Mouse (Mus musculus) right cerebral cortex, postnatal 25 days (tissue): ENCODE data around the gene Slc13a2.

Experiments
- DNase-seq: peaks from one replicate; pipeline ENCODE4 v3.0.0; 2022

The Slc13a2 gene

DNA sequence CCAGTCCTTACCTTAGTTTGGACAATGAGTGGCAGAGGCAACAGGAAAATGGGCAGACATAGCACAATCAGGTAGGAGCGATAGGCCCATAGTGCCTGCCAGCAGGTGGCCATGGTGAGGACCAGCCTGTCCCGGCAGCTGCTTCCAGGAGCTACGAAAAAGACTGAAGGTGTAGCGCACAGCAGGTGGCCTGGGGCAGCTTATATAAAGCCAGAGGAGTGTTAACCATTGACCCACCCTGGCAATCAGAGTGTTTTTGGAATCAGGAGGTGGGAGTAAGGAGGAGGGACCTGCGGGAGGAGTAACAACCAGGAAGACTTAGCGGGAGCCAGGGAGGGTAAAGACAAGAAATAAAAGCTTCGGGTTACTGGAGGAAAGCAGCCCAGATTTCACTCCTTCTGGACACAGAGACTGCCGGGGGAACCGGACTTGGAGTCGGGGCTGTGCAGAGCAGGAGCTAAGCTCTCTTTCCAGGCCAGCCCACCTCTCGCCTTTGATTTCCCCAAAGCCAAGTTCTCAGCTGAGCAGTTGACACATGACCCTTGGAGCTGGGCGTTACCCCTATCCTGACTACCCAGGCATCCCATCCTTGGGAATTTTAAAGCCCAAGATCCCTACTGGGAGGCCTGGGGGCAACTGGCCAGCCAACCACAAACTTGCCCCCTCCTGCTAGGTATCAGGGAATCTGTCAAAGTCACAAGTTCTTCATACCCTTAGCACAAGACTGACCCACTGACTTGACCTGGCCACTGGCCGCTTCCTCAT is at the start of gene Slc13a2:
Gene Slc13a2, minus strand, starts transcription at position 163 of the 765 bp plus-strand sequence.
- DNase-seq: no peak

DNA sequence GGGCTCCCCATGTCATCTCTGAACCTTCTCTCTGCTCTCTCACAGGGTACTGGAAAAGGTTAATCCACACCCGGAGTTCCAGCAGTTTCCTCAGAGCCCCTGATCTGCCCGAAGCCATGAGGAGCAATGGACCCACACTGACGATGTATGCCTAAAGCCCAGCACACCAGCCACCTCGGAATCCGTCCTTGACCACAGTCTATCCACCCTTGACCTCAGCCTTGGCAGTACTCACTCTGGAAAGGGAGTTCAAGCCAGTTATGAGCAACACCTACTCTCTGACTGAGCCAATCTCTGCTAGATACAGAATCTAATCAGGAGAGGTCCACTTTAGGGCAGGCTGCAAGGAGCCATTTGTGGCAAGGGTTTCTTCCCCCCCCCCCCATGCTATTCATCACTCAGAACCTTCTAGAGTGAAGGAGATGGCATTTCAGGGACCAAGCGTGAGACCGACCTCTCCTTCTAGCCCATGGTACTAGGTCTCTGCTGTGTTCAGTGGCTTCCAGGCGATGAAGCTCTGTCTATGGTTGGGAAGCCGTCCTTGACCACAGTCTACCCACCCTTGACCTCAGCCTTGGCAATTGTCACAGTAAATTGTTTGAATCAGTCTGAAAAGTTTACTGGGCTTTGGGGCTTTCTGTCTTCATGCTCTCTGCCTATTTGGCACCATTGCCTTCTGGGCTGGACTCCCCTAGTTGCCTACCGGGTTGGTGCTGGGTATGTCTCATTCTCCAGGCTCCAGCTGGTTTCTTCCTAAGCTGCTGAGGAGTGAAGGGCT is 49.5 kb upstream of the Slc13a2 start:
- no peak for DNase-seq

DNA sequence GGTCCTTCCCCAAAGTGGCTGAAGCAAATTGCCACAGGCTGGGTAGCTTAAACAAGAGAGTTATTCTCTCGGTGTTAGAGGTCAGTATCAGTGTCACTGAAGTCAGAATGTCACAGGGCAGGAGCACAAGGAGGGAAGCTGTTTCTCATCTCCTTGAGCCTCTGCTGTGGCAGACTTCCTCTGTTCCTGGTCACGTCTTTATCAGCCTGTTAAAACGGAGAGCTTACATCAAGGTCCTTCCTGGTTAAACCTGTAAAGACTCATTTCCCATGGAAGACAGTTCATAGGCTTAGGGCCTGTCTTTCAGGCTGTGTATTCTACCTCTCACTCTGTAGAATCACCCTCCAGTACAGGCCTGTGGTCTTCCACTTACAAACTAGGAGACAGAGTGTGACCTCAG is 45.9 kb upstream of the Slc13a2 start:
- no peak for DNase-seq

DNA sequence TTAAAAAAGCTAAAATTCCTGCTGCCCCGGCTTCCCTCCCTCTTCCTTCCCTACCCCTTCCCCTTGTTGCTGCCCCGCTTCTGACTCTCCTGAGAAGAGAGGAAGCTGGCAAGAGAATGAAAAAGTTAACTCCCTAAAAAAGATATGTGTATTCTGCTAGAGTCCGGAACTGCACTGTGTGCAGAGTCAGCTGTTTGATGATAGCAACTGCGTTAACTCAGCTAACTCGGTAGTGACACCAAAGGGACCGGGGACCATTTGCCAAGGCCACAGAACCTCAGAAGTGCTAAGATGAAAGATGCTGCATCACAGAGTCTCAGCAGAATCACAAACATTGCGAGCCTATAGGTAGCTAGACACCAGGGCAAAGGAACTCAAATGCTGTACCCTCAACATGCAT is 45.5 kb upstream of the Slc13a2 start:
- no peak for DNase-seq

DNA sequence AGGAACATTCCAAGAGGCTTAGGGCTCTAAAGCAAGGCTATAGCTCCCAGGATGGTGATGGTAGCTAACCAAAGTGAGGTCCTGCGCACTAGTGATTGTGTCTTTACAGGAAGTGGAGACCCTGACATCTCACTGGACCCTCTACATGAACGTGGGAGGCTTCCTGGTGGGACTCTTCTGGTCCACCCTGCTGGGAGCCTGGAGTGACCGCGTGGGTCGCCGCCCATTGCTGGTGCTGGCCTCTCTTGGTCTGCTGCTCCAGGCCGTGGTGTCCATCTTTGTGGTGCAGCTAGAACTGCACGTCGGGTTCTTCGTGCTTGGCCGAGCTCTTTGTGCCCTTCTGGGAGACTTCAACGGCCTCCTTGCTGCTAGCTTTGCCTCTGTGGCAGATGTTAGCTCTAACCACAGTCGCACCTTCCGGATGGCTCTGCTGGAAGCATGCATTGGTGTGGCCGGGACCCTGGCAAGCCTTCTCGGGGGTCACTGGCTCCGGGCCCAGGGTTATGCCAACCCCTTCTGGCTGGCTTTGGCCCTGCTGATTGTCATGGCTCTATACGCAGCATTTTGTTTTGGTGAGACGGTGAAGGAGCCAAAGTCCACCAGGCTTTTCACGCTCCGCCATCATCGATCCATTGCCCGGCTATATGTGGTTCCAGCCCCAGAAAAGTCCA is 44.4 kb upstream of the Slc13a2 start:
- no peak for DNase-seq

DNA sequence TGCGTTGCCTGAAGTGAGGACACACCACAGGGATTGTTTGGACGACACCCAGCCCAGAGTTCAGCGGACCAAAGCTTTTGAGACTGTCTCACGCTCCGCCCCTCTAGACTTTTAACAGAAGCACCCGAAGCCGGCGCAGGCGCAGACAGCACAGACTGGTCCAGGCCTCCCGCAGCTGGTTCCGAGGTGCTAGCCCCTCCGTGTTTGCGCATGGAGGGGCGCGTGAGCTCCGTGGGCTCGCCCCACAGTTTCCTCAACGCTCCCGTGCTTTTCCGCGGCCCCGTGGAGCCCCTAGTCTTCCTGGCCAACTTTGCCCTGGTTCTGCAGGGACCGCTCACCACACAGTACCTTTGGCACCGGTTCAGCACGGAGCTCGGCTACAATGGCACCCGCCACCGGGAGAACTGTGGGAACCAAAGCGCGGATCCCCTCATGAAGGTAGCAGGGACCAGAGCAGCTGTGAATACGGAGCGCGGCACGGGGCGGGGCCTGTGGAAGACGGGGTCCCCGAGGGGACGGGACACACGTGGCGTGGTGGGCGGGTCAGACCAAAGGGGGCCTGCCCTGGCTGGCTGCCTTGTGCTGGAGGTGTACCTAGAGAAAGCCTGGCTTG is 43.7 kb upstream of the Slc13a2 start, which contains the start of gene Slc46a1:
Gene Slc46a1, plus strand, starts transcription at position 130 of the 613 bp plus-strand sequence.
- DNase-seq: peak; percentile 74

DNA sequence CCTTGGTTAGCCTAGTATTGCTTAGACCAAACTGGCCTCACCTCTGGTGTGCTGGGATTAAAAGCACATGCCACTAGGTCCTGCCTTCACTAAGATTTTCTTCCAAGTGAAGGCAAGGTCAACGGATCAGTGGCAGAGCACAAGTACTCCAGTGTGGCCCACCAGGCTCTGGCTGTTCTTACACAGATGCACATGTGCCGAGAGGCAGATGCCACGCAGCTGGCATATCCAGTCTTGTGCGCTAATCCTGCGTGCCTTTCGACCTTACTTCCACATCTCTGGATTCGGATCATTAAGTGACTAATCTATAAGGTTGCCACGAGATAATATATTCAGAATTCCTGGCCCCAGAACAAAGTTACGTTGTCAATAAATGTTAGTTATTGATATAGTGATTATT is 43.1 kb upstream of the Slc13a2 start:
- no peak for DNase-seq

DNA sequence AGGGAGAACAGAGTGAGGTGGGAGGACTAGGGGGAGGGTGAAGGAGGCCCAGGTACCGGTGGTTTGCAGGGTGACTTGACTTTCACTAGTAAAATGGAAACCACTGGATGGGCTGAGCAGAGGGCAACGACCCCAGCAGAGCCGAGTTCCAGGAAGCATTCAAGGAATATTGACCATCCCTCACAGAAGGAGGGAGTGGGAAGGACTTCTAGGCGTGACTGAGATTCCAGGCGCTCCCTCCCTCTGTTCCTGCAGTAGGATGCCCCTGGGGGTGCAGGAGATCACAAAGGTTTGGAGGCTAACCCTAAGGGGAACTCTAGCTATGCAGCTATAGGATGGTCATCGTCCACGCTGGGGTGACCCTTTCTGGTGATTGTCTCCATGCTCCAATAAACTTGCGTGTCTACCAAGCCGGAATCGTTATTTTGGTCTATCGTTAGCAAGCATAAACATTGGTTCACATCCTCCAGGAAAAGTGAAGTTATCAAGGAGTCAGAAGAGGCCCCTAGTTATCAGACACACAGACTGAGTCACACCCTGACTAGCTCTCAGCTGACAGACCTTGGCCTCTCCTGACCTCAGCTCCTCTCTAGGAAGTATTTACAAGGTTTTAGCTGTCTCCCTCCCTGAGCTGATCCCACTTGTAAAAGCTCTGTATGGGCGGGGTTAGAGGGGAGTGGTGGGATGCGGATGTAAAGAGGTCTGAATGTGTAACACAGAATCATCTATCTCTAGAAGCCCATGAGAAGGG is 41.4 kb upstream of the Slc13a2 start:
- DNase-seq: no peak

DNA sequence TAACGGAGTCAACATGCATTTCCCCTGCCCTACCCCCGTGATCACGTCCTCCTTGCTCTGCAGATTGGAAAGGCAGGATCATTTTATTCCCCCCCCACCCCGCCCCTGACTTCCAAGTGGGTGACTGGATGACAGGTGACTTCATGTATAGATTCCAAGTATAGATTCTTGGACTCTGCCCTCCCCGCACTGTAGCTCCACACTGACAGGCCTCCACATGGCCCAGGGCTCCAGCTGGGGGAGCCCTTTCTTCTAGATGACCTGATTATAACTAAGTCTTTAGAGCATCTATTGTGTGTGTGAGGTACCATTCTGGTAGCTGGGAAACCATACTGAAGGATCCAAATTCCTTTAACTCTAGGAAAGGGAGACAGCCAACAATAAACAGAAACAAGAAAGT is 40.7 kb upstream of the Slc13a2 start:
- DNase-seq: no peak

DNA sequence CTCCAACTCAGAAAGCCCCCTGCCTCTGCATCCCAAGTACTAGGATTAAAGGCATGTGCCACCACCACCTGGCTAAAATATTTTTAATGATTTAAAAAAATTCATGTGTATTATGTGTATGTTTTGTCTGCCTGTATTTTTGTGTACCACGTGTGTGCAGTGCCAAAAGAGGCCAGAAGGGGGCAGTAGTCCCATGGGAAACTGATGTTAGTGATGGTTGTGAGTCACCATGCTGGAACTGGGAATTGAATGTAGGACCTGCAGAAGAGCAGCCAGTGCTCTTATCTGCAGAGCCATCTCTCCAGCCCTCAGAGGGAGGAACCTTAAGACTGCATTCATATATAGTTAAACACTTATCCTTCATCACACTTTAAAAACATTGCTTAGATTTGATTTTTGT is 39.9 kb upstream of the Slc13a2 start:
- DNase-seq: no peak

DNA sequence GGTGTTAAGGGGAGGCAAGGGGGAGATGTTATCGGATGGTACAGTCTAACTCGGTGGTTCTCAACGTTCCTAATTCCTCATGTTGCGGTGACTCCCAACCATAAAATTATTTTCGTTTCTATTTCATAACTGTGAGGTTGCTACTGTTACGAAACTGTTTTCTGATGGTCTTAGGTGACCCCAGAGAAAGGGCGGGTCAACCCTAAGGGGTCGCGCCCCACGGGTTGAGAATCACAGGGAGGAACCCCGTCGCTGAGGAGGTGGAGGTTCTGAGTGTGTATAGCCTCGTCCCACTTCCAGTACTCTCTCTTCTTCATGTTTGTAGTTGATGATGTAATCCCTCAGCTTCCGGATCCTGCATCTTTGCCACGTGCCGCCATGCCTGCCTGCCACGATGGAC is 36.7 kb upstream of the Slc13a2 start:
- no peak for DNase-seq

DNA sequence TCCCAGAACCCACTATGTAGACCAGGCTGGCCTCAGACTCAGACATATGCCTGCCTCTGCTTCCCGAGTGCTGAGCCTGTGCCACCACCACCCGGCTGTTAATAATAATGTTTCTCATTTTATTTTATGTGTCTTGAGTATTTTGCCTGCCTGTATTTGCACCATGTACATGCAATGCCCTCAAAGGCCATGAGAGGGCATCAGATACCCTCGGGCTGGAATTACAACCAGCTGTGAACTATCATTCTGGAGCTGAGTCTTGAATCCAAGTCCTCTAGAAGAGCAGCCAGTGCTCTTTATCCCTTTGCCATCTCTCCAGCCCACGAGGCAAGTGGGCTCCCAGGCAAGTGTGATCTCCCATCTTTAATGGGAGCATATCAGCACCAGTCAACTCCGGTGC is 33.3 kb upstream of the Slc13a2 start:
- DNase-seq: no peak

DNA sequence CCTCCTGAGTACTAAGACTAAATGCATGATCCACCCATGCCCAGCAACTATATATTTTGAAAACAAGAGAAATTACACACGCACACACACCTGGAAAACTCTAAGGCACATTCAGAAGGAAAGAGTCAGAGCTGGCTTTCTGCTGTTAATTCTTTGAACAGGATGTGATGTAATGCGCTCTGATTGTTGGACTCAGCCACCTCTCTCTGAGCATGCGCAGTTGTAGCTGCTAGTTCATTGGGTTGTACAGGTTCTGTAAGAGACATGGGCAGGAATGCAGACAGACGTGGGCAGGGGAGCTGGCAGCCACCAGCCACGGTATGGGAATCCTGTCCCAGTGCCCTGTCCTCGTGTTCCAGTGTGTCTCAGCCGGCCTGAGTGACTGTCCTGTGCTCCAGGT is 32.3 kb upstream of the Slc13a2 start:
- DNase-seq: no peak

DNA sequence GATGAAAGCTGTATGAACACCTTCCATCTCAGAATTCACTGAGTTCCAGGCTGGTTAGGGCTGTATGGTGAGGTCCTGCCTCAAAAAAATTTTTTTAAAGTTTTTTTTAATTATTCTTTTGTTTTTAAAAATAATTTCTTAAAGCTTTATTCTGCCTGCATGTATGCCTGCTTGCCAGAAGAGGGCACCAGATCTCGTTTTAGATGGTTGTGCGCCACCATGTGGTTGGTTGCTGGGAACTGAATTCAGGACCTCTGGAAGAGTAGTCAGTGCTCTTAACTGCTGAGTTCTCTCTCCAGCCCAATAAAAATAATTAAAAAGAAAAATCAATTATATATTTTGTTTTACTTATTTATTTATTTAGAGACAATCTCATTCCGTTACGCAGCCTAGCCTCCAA is 31.7 kb upstream of the Slc13a2 start:
- no peak for DNase-seq

DNA sequence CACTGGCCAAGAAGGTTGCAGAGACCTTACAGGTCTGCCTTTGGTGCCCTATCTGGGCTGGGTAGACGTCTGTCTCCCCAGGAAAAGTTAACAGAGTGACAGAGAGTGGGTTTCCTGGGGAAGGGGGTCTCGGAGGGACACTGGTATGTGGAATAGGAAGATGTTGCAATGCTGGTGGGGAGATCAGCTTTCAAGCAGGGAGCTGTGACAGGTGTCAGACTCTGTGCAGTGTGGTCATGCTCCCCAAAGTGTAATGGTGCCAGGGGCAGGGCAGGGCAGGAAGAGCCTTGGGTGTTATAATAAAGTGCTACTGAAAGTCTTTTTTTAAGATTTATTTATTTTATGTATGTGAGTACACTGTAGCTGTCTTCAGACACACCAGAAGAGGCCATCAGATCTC is 28.3 kb upstream of the Slc13a2 start:
- no peak for DNase-seq

DNA sequence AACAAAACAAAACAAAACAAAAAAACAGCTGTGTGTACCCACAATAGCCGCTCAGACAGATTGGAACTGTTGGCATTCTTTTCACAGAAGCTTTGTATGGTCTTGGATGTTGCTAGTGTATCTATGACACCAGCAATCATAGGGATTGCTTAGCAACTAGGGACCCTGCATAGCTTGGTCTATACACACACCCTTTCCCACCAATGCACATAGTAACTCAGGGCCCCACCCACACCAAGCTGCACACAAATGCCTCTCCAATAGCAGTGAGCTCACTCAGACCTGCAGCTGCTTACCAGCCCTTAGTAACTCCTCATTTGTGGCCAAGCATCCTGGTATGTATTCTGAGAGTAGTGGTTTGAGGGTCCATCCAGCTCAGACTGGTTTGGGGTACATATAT is 26.2 kb upstream of the Slc13a2 start:
- no peak for DNase-seq

DNA sequence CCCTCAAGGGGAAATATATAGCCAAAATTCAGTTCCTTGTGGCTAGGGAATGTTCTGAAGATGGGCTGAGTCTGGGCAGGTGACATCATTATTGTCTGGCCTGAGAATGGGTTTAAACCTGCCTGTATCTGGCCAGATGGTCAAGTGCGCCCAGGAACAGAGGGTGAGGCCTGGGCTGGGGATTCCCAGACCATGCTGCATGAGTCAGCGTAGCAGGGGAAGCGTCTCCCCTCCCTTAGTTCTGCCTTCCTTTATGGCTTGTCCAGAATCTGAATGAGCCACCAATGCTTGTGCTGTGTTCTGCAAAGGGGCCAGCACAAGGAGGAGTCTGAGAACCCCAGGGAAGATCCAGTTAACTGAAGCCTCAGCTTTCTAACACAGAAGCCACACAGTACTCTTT is 25.2 kb upstream of the Slc13a2 start:
- no peak for DNase-seq

DNA sequence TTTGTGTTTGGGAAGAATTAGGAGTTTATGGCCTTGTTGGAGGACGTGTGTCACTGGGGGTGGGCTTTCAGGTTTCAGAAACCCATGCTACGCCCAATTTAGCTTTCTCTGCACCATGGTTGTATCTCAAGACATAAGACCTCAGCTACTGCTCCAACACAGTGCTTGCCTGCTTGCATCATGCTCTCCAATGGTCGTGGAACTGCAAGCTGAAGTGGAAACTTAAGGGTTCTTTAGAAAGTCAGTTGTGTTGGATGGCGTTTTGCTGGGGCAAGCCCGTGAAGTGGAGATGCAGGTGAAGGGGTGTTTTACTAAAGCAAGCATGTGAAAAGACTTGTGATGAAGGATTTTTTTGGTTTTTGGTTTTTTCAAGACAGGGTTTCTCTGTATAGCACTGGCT is 21.1 kb upstream of the Slc13a2 start:
- DNase-seq: no peak

DNA sequence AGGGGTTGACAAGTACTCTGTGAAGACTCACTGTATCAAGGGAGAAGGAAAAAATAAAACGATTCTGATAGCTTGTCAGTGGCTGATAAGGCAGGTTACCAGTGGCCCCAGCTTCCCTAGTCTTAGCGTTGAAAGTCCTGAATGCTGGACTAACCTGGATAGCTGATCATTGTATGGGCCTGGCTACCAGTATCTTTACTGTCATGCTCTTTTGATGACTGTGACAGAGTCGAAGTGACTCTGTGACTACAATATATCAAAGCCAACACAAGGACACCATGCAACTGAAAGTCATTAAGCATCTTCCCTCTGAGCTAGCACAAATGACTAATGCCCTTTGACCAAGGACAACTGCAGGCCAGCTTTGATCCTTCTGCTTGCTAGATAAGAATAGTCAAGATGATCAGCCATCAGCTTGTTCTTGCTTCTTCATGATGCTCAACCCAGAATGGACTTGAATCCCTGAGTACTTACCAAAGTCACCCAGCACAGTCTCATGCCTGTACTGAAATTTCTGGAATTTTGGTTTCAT is 16.4 kb upstream of the Slc13a2 start:
- DNase-seq: no peak

DNA sequence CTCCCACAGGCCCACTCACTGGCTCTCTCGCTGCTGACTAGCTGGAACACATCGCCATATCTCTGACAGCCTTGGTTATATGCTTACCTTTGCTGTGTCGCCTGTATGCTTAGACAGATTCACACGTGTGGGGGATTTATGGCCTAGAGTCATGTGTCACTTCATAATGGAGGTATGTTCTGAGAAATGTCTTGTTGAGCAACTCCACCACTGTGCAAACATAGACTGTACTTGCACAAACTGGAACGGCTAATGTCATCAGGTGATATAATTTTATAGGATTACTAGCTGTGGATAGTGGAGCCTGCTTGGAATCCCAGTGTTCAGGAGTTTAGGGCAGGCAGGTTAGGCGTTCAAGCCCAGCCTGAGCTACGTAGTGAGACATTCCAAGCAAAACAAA is 15.2 kb upstream of the Slc13a2 start:
- no peak for DNase-seq

DNA sequence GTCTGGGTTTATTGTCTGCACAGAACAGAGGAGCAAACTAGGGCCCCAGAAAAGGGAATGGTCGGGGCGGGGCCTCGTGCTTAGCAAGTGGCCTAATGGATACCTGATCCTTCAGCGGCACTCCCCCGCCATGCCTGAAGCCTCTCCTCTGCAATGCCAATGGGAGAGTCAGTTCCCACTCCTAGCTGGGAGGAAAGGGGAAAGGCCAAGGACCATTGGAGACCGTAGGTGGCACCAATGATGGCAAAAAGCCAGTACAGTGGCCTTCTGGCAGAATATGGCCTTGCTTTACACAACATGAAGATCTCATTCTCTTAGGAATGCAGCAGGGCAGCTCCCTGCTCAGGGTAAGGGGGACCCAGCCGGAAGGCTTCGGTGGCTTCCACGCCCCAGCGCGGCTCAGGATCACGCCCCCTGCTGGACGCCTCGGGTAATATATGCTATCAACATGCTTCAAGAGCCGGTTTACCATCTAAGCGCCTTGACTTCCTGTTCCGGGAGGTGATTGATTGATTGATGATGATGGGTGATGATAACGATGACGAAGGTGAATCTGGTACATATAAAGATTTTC is 13.8 kb upstream of the Slc13a2 start:
- no peak for DNase-seq

DNA sequence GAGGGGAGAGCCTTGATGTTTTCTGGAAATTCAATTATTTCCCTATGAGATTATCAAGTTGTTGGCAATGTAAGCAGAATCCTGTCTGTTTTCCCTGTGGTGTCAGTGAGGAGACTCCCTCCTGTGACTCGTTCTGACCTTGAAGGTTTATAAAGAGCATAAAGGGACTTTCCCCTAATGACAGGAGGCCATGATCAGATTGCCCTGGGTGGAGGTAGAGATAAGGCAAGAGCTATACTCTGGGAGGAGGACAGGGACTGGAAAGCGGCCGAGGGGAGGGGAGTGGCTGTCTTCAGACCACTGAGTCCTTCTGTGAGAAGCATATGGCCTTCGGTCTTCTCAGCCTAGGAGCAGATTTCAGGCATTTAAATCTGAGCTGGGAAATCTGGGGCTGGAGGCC is 12.0 kb upstream of the Slc13a2 start:
- no peak for DNase-seq
